Mouse (Mus musculus) heart, embryonic 14.5 days (tissue): ENCODE measurements around the gene Jarid2. TPM values are rescaled to one million over a fixed set of nuclear protein-coding genes. Genes with fewer than 3 reads are reported as not detected.
"Not testable (repeated sequence)": the region's sequence is repeated elsewhere in the genome, so short reads cannot be mapped to it uniquely, and the experiment has no call there.

Experiments used
- ATAC-seq: fragments of 200-750 bp; cut with Nextera tagmentation; 2 replicates; pipeline ENCODE4 v1.8.0; 2017; ENCODE audit warnings: low read depth, moderate TSS enrichment; ENCODE audit not compliant: insufficient number of reproducible peaks, insufficient read depth, low FRiP score
- H3K27ac ChIP-seq, 2 experiments: fragments of 200-500 bp in 1 of 2; fragments of 300-500 bp in 1 of 2; sonication (generic) in 1 of 2; replicated peaks in 1 of 2; 2 replicates each; pipeline ENCODE4 v1.5.1; 2012 to 2014; ENCODE audit warnings: low read depth in 2 of 2, low read length in 2 of 2, control low read depth in 1 of 2, mild to moderate bottlenecking in 1 of 2, mixed read lengths in 1 of 2; ENCODE audit not compliant: control insufficient read depth in 1 of 2, insufficient read depth in 1 of 2
- H3K27me3 ChIP-seq: fragments of 300-500 bp; sonication (generic); 2 replicates; pipeline ENCODE4 v1.6.1; 2014; ENCODE audit warnings: mild to moderate bottlenecking, low read length, control low read depth; ENCODE audit not compliant: control insufficient read depth, insufficient read depth
- H3K36me3 ChIP-seq: fragments of 300-500 bp; sonication (generic); 2 replicates; pipeline ENCODE4 v1.6.1; 2014; ENCODE audit warnings: mild to moderate bottlenecking, control low read depth, low read length, mixed read lengths; ENCODE audit not compliant: control insufficient read depth, insufficient read depth
- H3K4me1 ChIP-seq, 2 experiments: fragments of 200-500 bp in 1 of 2; fragments of 300-500 bp in 1 of 2; sonication (generic) in 1 of 2; 2 replicates each; pipeline ENCODE4 v1.6.1; 2012 to 2014; ENCODE audit warnings: low read length in 2 of 2, control low read depth in 1 of 2, mixed read lengths in 1 of 2; ENCODE audit not compliant: control insufficient read depth in 2 of 2, insufficient read depth in 2 of 2
- H3K4me2 ChIP-seq: fragments of 300-500 bp; sonication (generic); 2 replicates; pipeline ENCODE4 v1.6.1; 2014; ENCODE audit warnings: mild to moderate bottlenecking, low read length
- H3K4me3 ChIP-seq, 2 experiments: fragments of 200-500 bp in 1 of 2; fragments of 300-500 bp in 1 of 2; sonication (generic) in 1 of 2; 2 replicates each; pipeline ENCODE4 v1.5.1; 2012 to 2014; ENCODE audit warnings: low read length in 2 of 2, mild to moderate bottlenecking in 2 of 2, control low read depth in 1 of 2, low read depth in 1 of 2, moderate library complexity in 1 of 2; ENCODE audit not compliant: control insufficient read depth in 1 of 2, insufficient read depth in 1 of 2
- H3K9ac ChIP-seq: fragments of 300-500 bp; sonication (generic); 2 replicates; pipeline ENCODE4 v1.6.1; 2014; ENCODE audit warnings: mild to moderate bottlenecking, low read length
- H3K9me3 ChIP-seq: fragments of 300-500 bp; sonication (generic); 2 replicates; pipeline ENCODE4 v1.6.1; 2016; ENCODE audit warnings: low read length, control low read depth; ENCODE audit not compliant: control insufficient read depth
- WGBS: fragments of 180-500 bp; shearing (Covaris S2); extraction: QIAGEN DNeasy Blood & Tissue Kit; methylation state at CpG from one replicate; pipeline ENCODE4 v1.1.7; 2014; 5-methylcytosine and 5-hydroxymethylcytosine counted together
- polyA plus RNA-seq: library from polyadenylated mRNA; unstranded; fragments of >200 nt; fragmentation: Nextera tagmentation; extraction: Ambion mirVana; gene quantifications from 2 replicates; pipeline ENCODE4 v1.2.1, GENCODE M21; 2014

Jarid2 gene
- polyA plus RNA-seq, 1 experiment from 2014 or later: 17.4 TPM

DNA sequence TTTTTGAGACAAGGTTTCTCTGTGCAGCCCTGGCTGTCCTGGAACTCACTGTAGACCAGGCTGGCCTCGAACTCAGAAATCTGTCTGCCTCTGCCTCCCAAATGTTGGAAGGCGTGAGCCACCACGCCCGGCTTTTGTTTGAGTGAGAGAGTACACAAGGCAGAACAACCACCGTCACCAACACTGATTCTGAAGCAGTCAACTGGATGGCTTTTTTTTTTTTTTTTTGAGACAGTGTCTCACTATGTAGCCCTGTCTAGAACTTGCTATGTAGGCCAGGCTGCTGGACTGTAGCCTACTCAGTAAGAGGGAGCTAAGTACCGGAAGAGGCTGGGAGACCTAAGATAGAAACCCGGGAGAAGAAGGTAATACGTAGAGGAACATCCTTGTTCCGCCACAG lies 11.4 kb upstream of the Jarid2 start:
- Histone ChIP-seq H3K27ac (no peak overlapping the region), H3K9ac (no peak overlapping the region), H3K4me2 (no peak overlapping the region), H3K36me3 (no peaks in the 10 kb centered on the region), H3K9me3 (no peaks in the 10 kb centered on the region), H3K27me3 (no peaks in the 10 kb centered on the region), H3K4me3 (no peak overlapping the region), H3K4me1 (no peaks in the 10 kb centered on the region)
- 93% methylated on average over 9 of the region's 9 CpGs for WGBS
- no peak for ATAC-seq

DNA sequence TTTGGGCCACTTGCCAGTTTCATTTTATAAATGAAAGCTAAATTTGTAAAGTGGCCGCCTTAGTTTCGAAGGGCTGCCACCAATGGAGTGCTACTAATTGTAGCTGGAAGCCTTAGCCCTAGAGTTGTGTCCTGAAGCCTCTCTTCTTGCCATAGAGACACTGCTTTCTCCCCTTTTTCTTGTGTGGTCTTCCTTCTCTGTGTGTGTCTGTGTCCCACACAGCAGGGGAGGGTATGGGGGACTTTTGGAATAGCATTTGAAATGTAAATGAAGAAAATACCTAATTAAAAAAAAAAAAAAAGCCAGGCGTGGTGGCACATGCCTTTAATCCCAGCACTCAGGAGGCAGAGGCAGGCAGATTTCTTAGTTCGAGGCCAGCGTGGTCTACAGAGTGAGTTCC lies 10.8 kb upstream of the Jarid2 start:
- H3K27me3 ChIP-seq, H3K36me3 ChIP-seq, ATAC-seq, H3K9me3 ChIP-seq, H3K9ac ChIP-seq, H3K4me2 ChIP-seq, H3K4me3 ChIP-seq, H3K27ac ChIP-seq, H3K4me1 ChIP-seq: not testable (repeated sequence)
- 91% methylated on average over 5 of the region's 5 CpGs for WGBS

DNA sequence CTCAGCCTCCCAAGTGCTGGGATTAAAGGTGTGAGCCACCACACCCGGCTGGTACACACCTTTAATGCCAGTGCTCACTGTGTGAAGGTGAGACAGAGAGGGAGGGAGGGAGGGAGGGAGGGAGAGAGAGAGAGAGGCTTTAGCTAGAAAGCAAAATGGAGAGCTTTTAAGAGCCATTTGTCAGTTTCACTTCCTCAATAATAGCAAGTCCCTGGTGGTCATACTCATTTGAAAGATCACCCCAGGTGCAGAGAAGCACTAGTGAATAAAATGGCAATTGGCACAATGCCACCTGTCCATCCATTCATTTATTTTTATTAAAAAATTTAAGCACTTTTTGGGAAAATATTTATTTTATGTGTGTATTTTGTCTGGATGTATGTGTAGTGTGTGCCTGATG lies 9.2 kb upstream of the Jarid2 start:
- Histone ChIP-seq H3K9me3 (no peaks in the 10 kb centered on the region), H3K27me3 (no peaks in the 10 kb centered on the region), H3K9ac (no peak overlapping the region), H3K4me1 (no peaks in the 10 kb centered on the region), H3K36me3 (no peaks in the 10 kb centered on the region), H3K4me3 (no peak overlapping the region), H3K27ac (no peak overlapping the region), H3K4me2 (no peak overlapping the region)
- no peak for ATAC-seq
- WGBS: 73% methylated on average over 1 of the region's 1 CpGs

DNA sequence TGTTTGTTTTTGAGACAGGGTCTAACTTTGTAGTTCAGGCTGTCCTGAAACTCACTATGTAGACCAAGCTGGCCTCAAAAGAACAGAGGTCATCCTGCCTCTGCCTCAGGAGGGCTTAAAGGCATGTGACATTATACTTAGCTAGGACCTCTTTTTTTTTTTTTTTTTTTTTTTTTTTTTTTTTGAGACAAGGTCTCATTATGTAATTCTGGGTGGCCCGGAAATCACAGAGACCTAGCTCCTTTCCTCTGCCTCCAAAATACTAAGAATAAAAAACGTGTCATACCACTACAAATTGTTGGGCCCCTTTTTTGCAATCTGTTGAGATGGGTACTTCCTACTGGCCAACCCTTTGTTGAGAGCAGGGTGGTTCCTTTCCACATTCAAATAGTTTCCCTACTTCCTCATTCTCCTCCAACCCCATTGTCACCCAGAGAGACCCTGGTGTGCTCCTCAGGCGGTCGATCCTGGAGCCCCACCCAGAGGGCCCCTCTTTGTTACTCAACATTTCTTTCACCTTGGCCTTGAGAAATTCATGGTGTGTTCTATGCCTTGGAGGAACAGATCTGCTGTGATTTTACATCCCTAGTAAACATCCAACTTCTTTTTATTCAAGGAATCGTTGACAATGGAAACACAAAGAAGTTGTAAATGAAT lies 7.3 kb upstream of the Jarid2 start:
- ATAC-seq: no peak
- Histone ChIP-seq H3K4me3 (no peak overlapping the region), H3K27me3 (no peaks in the 10 kb centered on the region), H3K27ac (no peak overlapping the region), H3K9me3 (no peaks in the 10 kb centered on the region), H3K4me2 (no peak overlapping the region), H3K9ac (no peak overlapping the region), H3K36me3 (no peaks in the 10 kb centered on the region), H3K4me1 (no peaks in the 10 kb centered on the region)
- WGBS: 73% methylated on average over 5 of the region's 5 CpGs

DNA sequence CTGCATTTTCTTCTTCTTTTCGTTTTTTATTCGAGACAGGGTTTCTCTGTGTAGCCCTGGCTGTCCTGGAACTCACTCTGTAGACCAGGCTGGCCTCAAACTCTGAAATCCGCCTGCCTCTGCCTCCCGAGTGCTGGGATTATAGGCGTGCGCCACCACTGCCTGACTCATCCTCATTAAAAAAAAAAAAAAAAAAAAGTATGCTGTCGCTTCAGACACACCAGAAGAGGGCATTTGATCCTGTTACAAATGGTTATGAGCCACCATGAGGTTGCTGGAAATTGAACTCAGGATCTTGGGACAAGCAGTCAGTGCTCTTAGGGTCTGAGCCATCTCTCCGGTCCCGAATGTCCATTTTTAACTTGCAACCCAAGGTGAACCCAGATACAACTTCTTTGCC lies 5.8 kb upstream of the Jarid2 start:
- not testable (repeated sequence) for H3K4me2 ChIP-seq, H3K36me3 ChIP-seq, H3K9ac ChIP-seq, H3K9me3 ChIP-seq, H3K27ac ChIP-seq, H3K4me3 ChIP-seq, H3K27me3 ChIP-seq, H3K4me1 ChIP-seq, ATAC-seq
- 90% methylated on average over 9 of the region's 9 CpGs for WGBS

DNA sequence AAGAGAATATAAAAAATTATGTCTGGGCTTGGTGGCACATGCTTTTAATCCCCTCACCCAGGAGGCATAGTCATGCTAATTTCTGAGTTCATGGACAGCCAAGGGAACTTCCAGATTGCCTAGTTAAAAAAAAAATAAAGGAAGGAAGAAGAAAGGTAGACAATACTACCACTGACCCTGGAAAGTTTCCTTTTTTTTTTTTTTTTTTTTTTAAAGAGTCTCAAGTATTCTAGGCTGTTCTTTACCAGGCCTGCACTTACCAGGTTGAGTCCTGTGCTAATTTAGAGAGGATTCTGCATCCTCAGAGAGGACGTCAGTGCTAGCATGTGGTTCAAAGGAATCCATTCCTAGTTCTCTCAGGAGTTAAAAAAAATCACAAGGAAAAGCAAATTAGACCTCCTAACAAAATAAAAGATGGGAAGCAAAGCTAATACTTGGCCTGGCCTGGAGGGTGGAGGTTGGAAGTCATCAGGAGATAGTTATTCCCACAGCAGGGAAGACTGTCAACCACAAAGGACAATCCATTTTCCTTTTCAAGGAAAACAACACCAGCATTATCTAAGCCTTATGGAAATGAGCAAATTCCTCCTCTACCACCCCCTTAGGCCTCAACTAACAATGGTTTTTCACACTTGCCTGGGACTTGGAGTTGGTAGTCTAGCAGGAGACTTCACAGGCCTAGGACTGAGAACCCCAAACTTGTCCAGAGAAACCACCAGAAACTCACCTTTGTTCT lies 961 bp upstream of the Jarid2 start:
- Histone ChIP-seq H3K36me3 (no peaks in the 10 kb centered on the region), H3K27me3 (no peaks in the 10 kb centered on the region), H3K4me3 (no peak overlapping the region), H3K4me2 (no peak overlapping the region), H3K9ac (no peak overlapping the region), H3K27ac (no peak overlapping the region), H3K4me1 (peaks cover 3 to 11% of the 10 kb centered on the region in 2 experiments), H3K9me3 (no peaks in the 10 kb centered on the region)
- WGBS: 65% methylated on average over 1 of the region's 1 CpGs
- no peak for ATAC-seq

DNA sequence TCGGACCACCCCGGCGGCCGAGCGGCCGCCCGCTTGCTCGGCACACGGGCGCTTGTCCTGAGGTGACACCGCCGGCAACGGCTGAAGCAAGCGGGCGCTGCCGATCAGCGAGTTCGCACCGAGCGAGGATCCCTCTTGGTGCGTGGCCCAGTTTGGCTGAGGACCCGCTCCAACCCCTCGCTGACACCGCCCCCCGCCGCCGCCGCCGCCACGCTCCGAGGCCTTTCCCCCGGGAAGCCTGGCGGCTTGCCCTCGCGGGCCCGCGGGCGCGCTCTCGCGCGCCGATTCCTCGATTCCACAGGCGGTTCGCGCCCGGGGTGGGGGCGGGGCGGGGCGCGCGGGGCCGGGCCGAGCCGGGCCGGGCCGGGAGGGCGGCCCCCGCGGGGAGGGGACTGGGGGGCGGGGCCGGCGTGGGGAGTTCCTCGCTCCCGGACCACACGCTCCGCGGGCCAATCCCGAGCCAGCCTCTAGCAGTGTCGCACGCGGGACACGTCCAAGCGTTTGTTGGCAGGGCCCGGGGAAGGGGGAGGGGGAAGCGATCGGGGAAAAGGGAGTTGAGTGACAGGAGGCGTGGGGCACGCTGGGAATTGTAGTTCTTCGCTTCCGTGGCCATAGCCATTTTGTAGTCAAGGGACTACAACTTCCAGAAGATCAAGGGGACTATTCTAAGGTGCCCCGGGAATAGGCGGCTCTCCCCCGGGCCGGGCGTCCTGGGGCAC lies 1.0 kb downstream of the Jarid2 start:
- peaks cover 5 to 21% of the 10 kb centered on the region in 2 experiments for H3K4me1 ChIP-seq
- peak overlapping the region; percentile 81 to 89 for H3K4me3 ChIP-seq
- no peaks in the 10 kb centered on the region for H3K36me3 ChIP-seq
- peak overlapping the region; percentile 91 for H3K4me2 ChIP-seq
- H3K9me3 ChIP-seq: no peaks in the 10 kb centered on the region
- peak overlapping the region; percentile 96 for H3K27ac ChIP-seq
- peak overlapping the region; percentile 93 for H3K9ac ChIP-seq
- no peaks in the 10 kb centered on the region for H3K27me3 ChIP-seq
- WGBS: 1% methylated on average over 52 of the region's 87 CpGs
- ATAC-seq: peak; percentile 95
